Mouse (Mus musculus): ENCODE results near the gene Mdc1.

Mdc1 gene

GRCm38 (mm10) chr17:35821439-35822430 lies 19.6 kb upstream of the Mdc1 start, which contains the start of gene Ier3:
Ier3 (plus strand) TSS chr17:35821684.
- in situ Hi-C loops (cut with MboI; ENCODE audit: unreplicated experiment in 2 of 2) = loop anchor here in 1 of 2 experiments (10.0 kb wide), 1 partner anchor 223 kb away; the partner anchor contains the start of genes Gm6034 and H2-T22

GRCm38 (mm10) chr17:35822564-35822963 lies 18.8 kb upstream of the Mdc1 start:
- in situ Hi-C loops (cut with MboI; ENCODE audit: unreplicated experiment in 2 of 2) = loop anchor here in 1 of 2 experiments (10.0 kb wide), 1 partner anchor 222 kb away; the partner anchor contains the start of genes Gm6034 and H2-T22

GRCm38 (mm10) chr17:35822964-35823937 lies 18.1 kb upstream of the Mdc1 start, which contains the start of gene Flot1:
Flot1 (plus strand) TSS chr17:35823230.
- in situ Hi-C loops (cut with MboI; ENCODE audit: unreplicated experiment in 2 of 2) = loop anchor here in 1 of 2 experiments (10.0 kb wide), 1 partner anchor 222 kb away; the partner anchor contains the start of genes Gm6034 and H2-T22

GRCm38 (mm10) chr17:35824402-35824801 lies 16.9 kb upstream of the Mdc1 start:
- in situ Hi-C loops (cut with MboI; ENCODE audit: unreplicated experiment in 2 of 2) = loop anchor here in 1 of 2 experiments (10.0 kb wide), 1 partner anchor 220 kb away; the partner anchor contains the start of genes Gm6034 and H2-T22

GRCm38 (mm10) chr17:35825109-35825850 lies 16.0 kb upstream of the Mdc1 start:
- in situ Hi-C loops (cut with MboI; ENCODE audit: unreplicated experiment in 2 of 2) = loop anchor here (5.0 to 10.0 kb wide), 5 partner anchors 82 to 220 kb away; partner anchors contain the start of genes Gm6034 (in 1 of the 2) and H2-T22 (in 1 of the 2)

GRCm38 (mm10) chr17:35829737-35830136 lies 11.6 kb upstream of the Mdc1 start:
- in situ Hi-C loops (cut with MboI; ENCODE audit: unreplicated experiment in 2 of 2) = loop anchor here (5.0 to 10.0 kb wide), 6 partner anchors 78 to 215 kb away; partner anchors contain the start of genes Gm6034 (in 1 of the 2), H2-T22 (in 1 of the 2) and Prr3 (in 1 of the 2)

- in situ Hi-C loops (cut with MboI; ENCODE audit: unreplicated experiment in 2 of 2) = loop anchor here in 1 of 2 experiments (5.0 to 10.0 kb wide), 2 partner anchors 75 to 152 kb away; partner anchors contain the start of gene Prr3
These were observed 8.7 kb upstream of the Mdc1 start for GRCm38 (mm10) chr17:35832400-35833238.

GRCm38 (mm10) chr17:35833239-35833751 lies 8.0 kb upstream of the Mdc1 start:
- in situ Hi-C loops (cut with MboI; ENCODE audit: unreplicated experiment in 2 of 2) = loop anchor here in 1 of 2 experiments (5.0 to 10.0 kb wide), 2 partner anchors 74 to 152 kb away; partner anchors contain the start of gene Prr3

GRCm38 (mm10) chr17:35833894-35834293 lies 7.4 kb upstream of the Mdc1 start:
- in situ Hi-C loops (cut with MboI; ENCODE audit: unreplicated experiment in 2 of 2) = loop anchor here in 1 of 2 experiments (5.0 to 10.0 kb wide), 2 partner anchors 73 to 151 kb away; partner anchors contain the start of gene Prr3

- in situ Hi-C loops (cut with MboI; ENCODE audit: unreplicated experiment in 2 of 2) = loop anchor here (5.0 to 10.0 kb wide), 3 partner anchors 37 to 150 kb away; partner anchors contain the start of gene Prr3 (in 1 of the 2)
These were observed 6.5 kb upstream of the Mdc1 start for GRCm38 (mm10) chr17:35834696-35835422.

GRCm38 (mm10) chr17:35835424-35836140 lies 5.7 kb upstream of the Mdc1 start:
- in situ Hi-C loops (cut with MboI; ENCODE audit: unreplicated experiment in 2 of 2) = loop anchor here (5.0 to 10.0 kb wide), 2 partner anchors 37 to 149 kb away; partner anchors contain the start of gene Prr3 (in 1 of the 2)

GRCm38 (mm10) chr17:35836178-35836965 lies 4.9 kb upstream of the Mdc1 start:
- in situ Hi-C loops (cut with MboI; ENCODE audit: unreplicated experiment in 2 of 2) = loop anchor here (5.0 to 10.0 kb wide), 2 partner anchors 36 to 148 kb away; partner anchors contain the start of gene Prr3 (in 1 of the 2)

GRCm38 (mm10) chr17:35836991-35837422 lies 4.3 kb upstream of the Mdc1 start:
- in situ Hi-C loops (cut with MboI; ENCODE audit: unreplicated experiment in 2 of 2) = loop anchor here (5.0 to 10.0 kb wide), 2 partner anchors 35 to 148 kb away; partner anchors contain the start of gene Prr3 (in 1 of the 2)

GRCm38 (mm10) chr17:35837487-35837886 lies 3.8 kb upstream of the Mdc1 start:
- in situ Hi-C loops (cut with MboI; ENCODE audit: unreplicated experiment in 2 of 2) = loop anchor here (5.0 to 10.0 kb wide), 2 partner anchors 35 to 147 kb away; partner anchors contain the start of gene Prr3 (in 1 of the 2)

- in situ Hi-C loops (cut with MboI; ENCODE audit: unreplicated experiment in 2 of 2) = loop anchor here (5.0 to 10.0 kb wide), 2 partner anchors 34 to 147 kb away; partner anchors contain the start of gene Prr3 (in 1 of the 2)
These were observed 3.2 kb upstream of the Mdc1 start, which contains the start of gene Tubb5 for GRCm38 (mm10) chr17:35838122-35838544. Tubb5 (minus strand) TSS chr17:35838306.

Data from v-Abl transformed pro-B cells (cell line).